Mouse (Mus musculus): Measurements from ENCODE around the gene Hnf1b. TPM values are rescaled to one million over a fixed set of nuclear protein-coding genes. Genes with fewer than 3 reads are reported as not detected.

The Hnf1b gene
- total RNA-seq, 2 experiments from 2014 or later: 0.23 to 0.75 TPM

- intact Hi-C loops (cut with DNase I): no loop called here
- no peak for TF ChIP-seq CTCF (IDR thresholded peaks at IDR 0.05)
- Histone ChIP-seq H3K4me3 (no peak overlapping the region), H3K27ac (no peak overlapping the region)
- DNase-seq (ENCODE audit: extremely low spot score in 1 of 2, low spot score in 2 of 2): no peak
Measured at GRCm38 (mm10) chr11:83882552-83882951, 32.7 kb downstream of the Hnf1b start.

GRCm38 (mm10) chr11:83883074-83883473 lies 33.2 kb downstream of the Hnf1b start:
- intact Hi-C loops (cut with DNase I): no loop called here
- Histone ChIP-seq H3K4me3 (no peak overlapping the region), H3K27ac (no peak overlapping the region)
- TF ChIP-seq CTCF (IDR thresholded peaks at IDR 0.05): no peak
- DNase-seq (ENCODE audit: extremely low spot score in 1 of 2, low spot score in 2 of 2): no peak

- Histone ChIP-seq H3K4me3 (no peak overlapping the region), H3K27ac (no peak overlapping the region)
- no peak for DNase-seq (ENCODE audit: extremely low spot score in 1 of 2, low spot score in 2 of 2)
- no peak for TF ChIP-seq CTCF (IDR thresholded peaks at IDR 0.05)
- intact Hi-C loops (cut with DNase I): no loop called here
Measured at GRCm38 (mm10) chr11:83883812-83884211, 33.9 kb downstream of the Hnf1b start.

DNA sequence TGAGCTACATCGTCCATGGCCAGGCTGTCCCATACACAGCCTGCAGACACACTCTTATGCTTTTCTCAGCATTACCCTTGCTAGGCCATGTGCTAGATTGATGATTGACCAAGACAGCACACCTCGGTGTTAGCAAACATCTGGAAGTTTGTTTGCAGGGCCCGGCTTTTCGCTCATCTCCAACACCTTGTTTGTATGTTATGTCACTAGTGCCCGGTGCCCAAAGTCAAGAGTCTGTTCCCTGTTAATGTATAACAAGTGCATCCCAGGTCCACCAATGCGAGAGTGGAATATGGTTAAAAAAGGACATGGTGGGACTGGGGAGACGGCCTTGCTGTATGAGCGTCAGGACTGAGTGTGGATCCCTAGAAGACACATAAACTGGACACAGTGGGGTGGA lies 35.3 kb downstream of the Hnf1b start:
- H3K4me3 ChIP-seq: no peak overlapping the region
- TF ChIP-seq CTCF (IDR thresholded peaks at IDR 0.05): no peak
- no peak for DNase-seq (ENCODE audit: extremely low spot score in 1 of 2, low spot score in 2 of 2)
- no peak overlapping the region for H3K27ac ChIP-seq
- intact Hi-C loops (cut with DNase I): no loop called here

DNA sequence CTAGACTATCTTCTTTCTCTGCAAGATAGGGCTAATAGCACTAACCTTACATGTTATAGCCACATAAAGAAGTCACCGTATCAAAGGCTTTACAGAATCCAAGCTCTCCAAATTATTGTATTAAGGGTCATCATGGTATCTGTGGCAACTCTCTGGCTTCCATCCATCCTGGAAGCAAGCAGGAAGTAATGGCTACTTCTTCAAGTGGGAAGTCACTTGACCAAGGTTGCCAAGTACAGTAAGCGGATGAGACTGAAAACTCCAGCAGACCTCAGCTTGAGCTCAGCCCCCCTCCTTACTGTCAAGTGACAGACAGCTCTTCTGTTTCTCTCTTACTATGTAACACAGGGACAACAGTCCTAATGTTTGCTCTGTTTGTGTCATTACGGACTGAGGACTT lies 36.9 kb downstream of the Hnf1b start:
- no peak for DNase-seq (ENCODE audit: extremely low spot score in 1 of 2, low spot score in 2 of 2)
- no peak overlapping the region for H3K4me3 ChIP-seq
- TF ChIP-seq CTCF (IDR thresholded peaks at IDR 0.05): no peak
- intact Hi-C loops (cut with DNase I): no loop called here
- no peak overlapping the region for H3K27ac ChIP-seq

- Histone ChIP-seq H3K27ac (no peak overlapping the region), H3K4me3 (no peak overlapping the region)
- TF ChIP-seq CTCF (IDR thresholded peaks at IDR 0.05): no peak
- no peak for DNase-seq (ENCODE audit: extremely low spot score in 1 of 2, low spot score in 2 of 2)
- intact Hi-C loops (cut with DNase I): no loop called here
Measured at GRCm38 (mm10) chr11:83891366-83891765, 41.5 kb downstream of the Hnf1b start.

DNA sequence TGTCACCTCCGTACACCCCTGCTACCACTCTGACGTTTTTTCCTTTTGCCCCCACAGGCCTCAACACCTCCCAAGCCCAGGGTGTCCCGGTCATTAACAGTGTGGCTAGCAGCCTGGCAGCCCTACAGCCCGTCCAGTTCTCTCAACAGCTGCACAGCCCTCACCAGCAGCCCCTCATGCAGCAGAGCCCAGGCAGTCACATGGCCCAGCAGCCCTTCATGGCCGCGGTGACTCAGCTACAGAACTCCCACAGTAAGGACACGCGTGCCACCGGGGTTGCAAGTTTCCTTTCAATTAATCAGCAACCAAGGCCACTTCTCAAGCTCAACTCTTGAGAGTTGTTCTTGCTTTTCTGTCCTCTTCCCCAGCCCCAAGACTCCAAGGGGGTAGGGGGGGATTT lies 43.5 kb downstream of the Hnf1b start:
- TF ChIP-seq CTCF (IDR thresholded peaks at IDR 0.05): no peak
- Histone ChIP-seq H3K4me3 (no peak overlapping the region), H3K27ac (no peak overlapping the region)
- intact Hi-C loops (cut with DNase I): no loop called here
- DNase-seq (ENCODE audit: extremely low spot score in 1 of 2, low spot score in 2 of 2): no peak

GRCm38 (mm10) chr11:83896430-83897410 lies 46.9 kb downstream of the Hnf1b start:
- DNase-seq (ENCODE audit: extremely low spot score in 1 of 2, low spot score in 2 of 2): no peak
- intact Hi-C loops (cut with DNase I): no loop called here
- H3K4me3 ChIP-seq: no peak overlapping the region
- no peak overlapping the region for H3K27ac ChIP-seq
- TF ChIP-seq CTCF (IDR thresholded peaks at IDR 0.05): no peak

- no peak for DNase-seq (ENCODE audit: extremely low spot score in 1 of 2, low spot score in 2 of 2)
- no peak for TF ChIP-seq CTCF (IDR thresholded peaks at IDR 0.05)
- H3K27ac ChIP-seq: no peak overlapping the region
- intact Hi-C loops (cut with DNase I): no loop called here
- H3K4me3 ChIP-seq: no peak overlapping the region
Measured at GRCm38 (mm10) chr11:83897569-83897968, 47.7 kb downstream of the Hnf1b start.

- intact Hi-C loops (cut with DNase I): no loop called here
- TF ChIP-seq CTCF (IDR thresholded peaks at IDR 0.05): no peak
- no peak overlapping the region for H3K27ac ChIP-seq
- no peak overlapping the region for H3K4me3 ChIP-seq
- no peak for DNase-seq (ENCODE audit: extremely low spot score in 1 of 2, low spot score in 2 of 2)
Measured at GRCm38 (mm10) chr11:83902812-83903211, 52.9 kb downstream of the Hnf1b start.

- Histone ChIP-seq H3K4me3 (no peak overlapping the region), H3K27ac (no peak overlapping the region)
- TF ChIP-seq CTCF (IDR thresholded peaks at IDR 0.05): no peak
- no peak for DNase-seq (ENCODE audit: extremely low spot score in 1 of 2, low spot score in 2 of 2)
- intact Hi-C loops (cut with DNase I): no loop called here
Measured at GRCm38 (mm10) chr11:83905756-83906155, 55.9 kb downstream of the Hnf1b start.

DNA sequence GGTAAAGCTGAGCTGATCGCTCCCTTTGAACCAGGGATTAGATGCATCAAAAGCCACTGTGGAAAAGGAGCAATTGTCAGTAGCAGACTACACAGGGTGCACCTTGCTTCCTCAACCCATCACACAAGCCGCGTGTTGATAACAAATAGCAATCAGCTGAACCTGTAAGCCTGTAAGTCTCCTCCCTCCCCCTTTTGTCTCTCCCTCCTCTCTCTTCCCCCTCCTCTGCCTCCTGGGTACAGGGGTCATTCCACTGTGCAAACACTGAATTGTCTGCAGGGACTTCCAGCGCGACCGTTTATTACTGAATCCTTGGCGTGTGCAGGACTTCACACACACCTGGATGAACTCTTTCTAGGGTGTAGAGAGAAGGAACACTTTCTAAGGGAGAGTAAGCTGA lies 58.5 kb downstream of the Hnf1b start:
- H3K4me3 ChIP-seq: no peak overlapping the region
- no peak for DNase-seq (ENCODE audit: extremely low spot score in 1 of 2, low spot score in 2 of 2)
- H3K27ac ChIP-seq: no peak overlapping the region
- intact Hi-C loops (cut with DNase I): no loop called here
- no peak for TF ChIP-seq CTCF (IDR thresholded peaks at IDR 0.05)

GRCm38 (mm10) chr11:83913824-83914311 lies 64.0 kb downstream of the Hnf1b start:
- DNase-seq (ENCODE audit: extremely low spot score in 1 of 2, low spot score in 2 of 2): no peak
- no peak overlapping the region for H3K4me3 ChIP-seq
- intact Hi-C loops (cut with DNase I): no loop called here
- TF ChIP-seq CTCF (IDR thresholded peaks at IDR 0.05): no peak
- no peak overlapping the region for H3K27ac ChIP-seq
